Mouse (Mus musculus) cortical plate, adult 2 months (tissue): ENCODE measurements at regions not wholly inside any gene's neighbourhood (a gene's known extent, or its start where the extent isn't known, plus 50 kb on each side); places are given as distances from the start of the nearest gene placed in this dataset.

Experiments used
- H3K27ac ChIP-seq: fragments of 200-500 bp; 2 replicates; pipeline ENCODE4 v1.5.1; 2012; ENCODE audit warnings: low read length, control low read depth, inconsistent platforms; ENCODE audit not compliant: insufficient read depth
- H3K4me1 ChIP-seq: fragments of 200-500 bp; 2 replicates; pipeline ENCODE4 v1.6.1; 2011; ENCODE audit warnings: low read length; ENCODE audit not compliant: control insufficient read depth, insufficient read depth
- H3K4me3 ChIP-seq: fragments of 200-500 bp; 2 replicates; pipeline ENCODE4 v1.5.1; 2011; ENCODE audit warnings: mild to moderate bottlenecking, low read length, control low read depth; ENCODE audit not compliant: insufficient read depth
- CTCF ChIP-seq: fragments of 200-500 bp; IDR thresholded peaks from 2 replicates; pipeline ENCODE4 v1.5.1; 2011; ENCODE audit warnings: mild to moderate bottlenecking, control low read depth, low read length; ENCODE audit not compliant: insufficient read depth; ENCODE audit errors: extremely low read depth
- POLR2A ChIP-seq: fragments of 200-500 bp; IDR thresholded peaks from 2 replicates; pipeline ENCODE4 v1.6.1; 2011; ENCODE audit warnings: mild to moderate bottlenecking, low read length, control low read depth; ENCODE audit not compliant: insufficient read depth; ENCODE audit errors: extremely low read depth

GRCm38 (mm10) chr7:72462978-72463377 lies 156.6 kb upstream of the Mctp2 start:
- Histone ChIP-seq H3K4me1 (no peaks in the 10 kb centered on the region), H3K27ac (no peak overlapping the region), H3K4me3 (no peak overlapping the region)
- TF ChIP-seq POLR2A = no peak
- no peak for TF ChIP-seq CTCF

- H3K4me1 ChIP-seq = no peaks in the 10 kb centered on the region
- H3K27ac ChIP-seq = no peak overlapping the region
- TF ChIP-seq POLR2A (no peak), CTCF (no peak)
- no peak overlapping the region for H3K4me3 ChIP-seq
Observed at GRCm38 (mm10) chr7:72464658-72465057, 158.2 kb upstream of the Mctp2 start.

GRCm38 (mm10) chr7:72469691-72470090 lies 163.3 kb upstream of the Mctp2 start:
- Histone ChIP-seq H3K4me1 (no peaks in the 10 kb centered on the region; the same call in 1 of the 2 replicates), H3K4me3 (no peak overlapping the region), H3K27ac (no peak overlapping the region)
- no peak for TF ChIP-seq CTCF
- no peak for TF ChIP-seq POLR2A

- Histone ChIP-seq H3K4me3 (no peak overlapping the region), H3K27ac (no peak overlapping the region), H3K4me1 (no peaks in the 10 kb centered on the region; the same call in 1 of the 2 replicates)
- TF ChIP-seq POLR2A (no peak), CTCF (no peak)
Observed at GRCm38 (mm10) chr7:72474751-72475150, 168.3 kb upstream of the Mctp2 start.

- H3K4me3 ChIP-seq = no peak overlapping the region
- no peaks in the 10 kb centered on the region for H3K4me1 ChIP-seq
Observed at GRCm38 (mm10) chr7:72478936-72479335, 172.5 kb upstream of the Mctp2 start.

GRCm38 (mm10) chr7:72481275-72481674 lies 174.9 kb upstream of the Mctp2 start:
- Histone ChIP-seq H3K4me3 (no peak overlapping the region), H3K27ac (no peak overlapping the region), H3K4me1 (no peaks in the 10 kb centered on the region)
- TF ChIP-seq POLR2A (no peak), CTCF (no peak)

More at GRCm38 (mm10) chr7:72478936-72479335, 172.5 kb upstream of the Mctp2 start:
- no peak overlapping the region for H3K27ac ChIP-seq
- no peak for TF ChIP-seq POLR2A
- no peak for TF ChIP-seq CTCF

GRCm38 (mm10) chr7:72490161-72490560 lies 183.8 kb upstream of the Mctp2 start:
- no peak for TF ChIP-seq CTCF
- no peak for TF ChIP-seq POLR2A
- no peaks in the 10 kb centered on the region for H3K4me1 ChIP-seq

GRCm38 (mm10) chr7:72493292-72493691 lies 186.9 kb upstream of the Mctp2 start:
- no peak for TF ChIP-seq POLR2A
- TF ChIP-seq CTCF = no peak
- H3K4me3 ChIP-seq = no peak overlapping the region
- no peak overlapping the region for H3K27ac ChIP-seq
- H3K4me1 ChIP-seq = no peaks in the 10 kb centered on the region

More at GRCm38 (mm10) chr7:72490161-72490560, 183.8 kb upstream of the Mctp2 start:
- Histone ChIP-seq H3K4me3 (no peak overlapping the region), H3K27ac (no peak overlapping the region)

- TF ChIP-seq POLR2A (no peak), CTCF (no peak)
- no peaks in the 10 kb centered on the region for H3K4me1 ChIP-seq
Observed at GRCm38 (mm10) chr7:72496933-72497631, 190.7 kb upstream of the Mctp2 start.

GRCm38 (mm10) chr7:72498562-72499230 lies 192.3 kb upstream of the Mctp2 start:
- no peak for TF ChIP-seq CTCF
- TF ChIP-seq POLR2A = no peak
- Histone ChIP-seq H3K27ac (no peak overlapping the region), H3K4me1 (no peaks in the 10 kb centered on the region), H3K4me3 (no peak overlapping the region)

More at GRCm38 (mm10) chr7:72496933-72497631, 190.7 kb upstream of the Mctp2 start:
- no peak overlapping the region for H3K27ac ChIP-seq
- H3K4me3 ChIP-seq = no peak overlapping the region
